In the genomic region with DNA sequence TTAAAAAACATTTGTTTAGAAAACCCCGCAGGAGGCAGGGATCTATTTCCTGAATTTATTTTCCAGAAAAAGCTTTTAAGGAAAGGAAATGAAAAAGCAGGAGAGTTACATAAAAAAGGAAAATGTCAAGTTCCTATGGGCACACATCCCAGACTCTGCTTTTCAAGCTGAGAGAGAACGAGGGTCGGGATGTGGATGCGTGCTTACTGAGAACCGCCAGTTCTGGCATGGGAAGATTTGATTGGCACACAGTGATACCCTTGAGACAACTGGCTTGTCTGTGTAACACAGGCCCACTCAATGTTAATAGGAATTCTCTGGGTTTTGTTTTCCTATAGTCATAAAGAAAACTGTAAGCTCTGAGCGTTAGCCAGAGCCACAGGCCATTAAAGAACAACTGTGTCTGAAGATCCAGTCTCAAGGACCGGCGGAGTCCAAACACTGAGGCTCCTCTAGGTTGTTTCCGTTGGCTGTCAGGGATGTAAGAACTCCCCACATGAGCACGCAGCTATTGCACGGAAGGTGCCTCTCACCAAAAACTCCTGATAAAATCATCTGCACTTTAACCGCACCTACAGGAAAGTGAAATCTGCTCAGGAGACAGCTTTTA, we compare ENCODE assay signal across 11 mouse cellular contexts. TPM values are rescaled to one million over a fixed set of nuclear protein-coding genes. Genes with fewer than 3 reads are reported as not detected.
A peak's percentile ranks its signal among the peaks of the same experiment; 100 is the strongest.
DNase-seq lines count a peak whose midpoint lies in the region; ATAC-seq and TF ChIP-seq lines count a peak whose summit lies in the region.
"Had no signal": no experiment of that assay in that cellular context is flagged by ENCODE, and none has a peak within 500 bp of the region (broad histone marks: within the 10 kb centered on the region; RNA-seq: fewer than 3 reads in every experiment).

No protein-coding gene starts in this region.

- H3K4me2 ChIP-seq in forebrain, embryonic 15.5 days (replicated peaks), result no peak overlapping the region
- no peak overlapping the region for H3K4me2 ChIP-seq in forebrain, embryonic 11.5 days (ENCODE audit: low read depth, low read length, severe bottlenecking)
- no peak overlapping the region for H3K4me2 ChIP-seq in limb, embryonic 13.5 days (replicated peaks)

- H3K9ac ChIP-seq in forebrain, embryonic 15.5 days (replicated peaks), result no peak overlapping the region
- H3K9ac ChIP-seq in forebrain, embryonic 11.5 days (ENCODE audit: low read length), result no peak overlapping the region
- no peak overlapping the region for H3K9ac ChIP-seq in limb, embryonic 13.5 days

- no peak for DNase-seq in forebrain, embryonic 11.5 days (ENCODE audit: low spot score)
- DNase-seq in layer of hippocampus, adult 2 months (ENCODE audit: low spot score in 2 of 2), result peak in 1 of 2 experiments; percentile 52
- no peak for DNase-seq in layer of hippocampus, adult 11-12 months (ENCODE audit: low spot score)
- DNase-seq in CD4-positive helper T cell, adult 2 months (ENCODE audit: low read depth, low spot score), result peak; percentile 9
- no peak for DNase-seq in adrenal gland, postnatal 36 days
- no peak for DNase-seq in embryo, embryonic 11 days
- DNase-seq: B cell, adult 2 months; heart, postnatal 36 days; right cerebral cortex, postnatal 14 days had no signal

- no peaks in the 10 kb centered on the region for H3K9me3 ChIP-seq in forebrain, embryonic 15.5 days
- H3K9me3 ChIP-seq in forebrain, embryonic 11.5 days (ENCODE audit: control insufficient read depth, low read length), result no peaks in the 10 kb centered on the region
- H3K9me3 ChIP-seq in limb, embryonic 13.5 days, result no peaks in the 10 kb centered on the region

- H3K36me3 ChIP-seq in forebrain, embryonic 15.5 days, result no peaks in the 10 kb centered on the region
- no peaks in the 10 kb centered on the region for H3K36me3 ChIP-seq in forebrain, embryonic 11.5 days (ENCODE audit: control insufficient read depth, insufficient read depth, low read length)
- no peaks in the 10 kb centered on the region for H3K36me3 ChIP-seq in limb, embryonic 13.5 days

- ATAC-seq in forebrain, embryonic 15.5 days (replicated peaks), result no peak
- ATAC-seq in forebrain, embryonic 11.5 days (replicated peaks; ENCODE audit: low FRiP score), result no peak
- ATAC-seq in limb, embryonic 13.5 days (ENCODE audit: low FRiP score, low read depth), result peak; percentile 77; the same call in 1 of the 2 replicates

- H3K4me3 ChIP-seq in forebrain, embryonic 15.5 days, result no peak overlapping the region
- no peak overlapping the region for H3K4me3 ChIP-seq in forebrain, embryonic 11.5 days (ENCODE audit: low read depth, low read length)
- H3K4me3 ChIP-seq in layer of hippocampus, adult 2 months, result no peak overlapping the region
- H3K4me3 ChIP-seq in limb, embryonic 13.5 days, result no peak overlapping the region

- no peak for TF ChIP-seq CTCF in layer of hippocampus, adult 2 months (conservative IDR thresholded peaks at IDR 0.05)

- H3K27me3 ChIP-seq in forebrain, embryonic 15.5 days, result no peaks in the 10 kb centered on the region
- no peaks in the 10 kb centered on the region for H3K27me3 ChIP-seq in forebrain, embryonic 11.5 days (ENCODE audit: control insufficient read depth, insufficient read depth, low read length)
- H3K27me3 ChIP-seq in limb, embryonic 13.5 days, result no peaks in the 10 kb centered on the region

- peaks cover 32% of the 10 kb centered on the region for H3K4me1 ChIP-seq in forebrain, embryonic 15.5 days
- H3K4me1 ChIP-seq in forebrain, embryonic 11.5 days (replicated peaks; ENCODE audit: control insufficient read depth, insufficient read depth, low read length), result no peaks in the 10 kb centered on the region
- peaks cover 24% of the 10 kb centered on the region for H3K4me1 ChIP-seq in limb, embryonic 13.5 days

- WGBS in forebrain, embryonic 15.5 days, result 37% methylated on average over 12 of the region's 12 CpGs
- WGBS in forebrain, embryonic 11.5 days, result 86% methylated on average over 12 of the region's 12 CpGs
- WGBS in limb, embryonic 13.5 days, result 43% methylated on average over 12 of the region's 12 CpGs

- H3K27ac ChIP-seq in forebrain, embryonic 15.5 days (replicated peaks), result peak overlapping the region; percentile 79
- no peak overlapping the region for H3K27ac ChIP-seq in forebrain, embryonic 11.5 days (ENCODE audit: low read depth, low read length)
- H3K27ac ChIP-seq in layer of hippocampus, adult 2 months, result peak overlapping the region; percentile 82
- H3K27ac ChIP-seq in limb, embryonic 13.5 days, result peak overlapping the region; percentile 52; the same call in 1 of the 2 replicates

RNA-seq across cellular contexts. Expression of gene Enoph1, which starts 44.3 kb away (rescaled TPM):
- polyA plus RNA-seq in forebrain, embryonic 15.5 days (2015; fragmentation: Nextera tagmentation; extraction: Ambion mirVana), result 57.6 and 58.3 TPM in 2 replicates
- polyA plus RNA-seq in forebrain, embryonic 11.5 days (2014; fragmentation: Nextera tagmentation; extraction: Ambion mirVana), result 50.5 and 53.1 TPM in 2 replicates
- total RNA-seq in layer of hippocampus, adult 2 months (2021), result 10 to 100 TPM; 50.8 to 51.9 TPM
- polyA plus RNA-seq in limb, embryonic 13.5 days (2015; fragmentation: Nextera tagmentation; extraction: Ambion mirVana), result 49.0 and 49.8 TPM in 2 replicates
- 10 to 100 TPM; 33.2 to 36.6 TPM for total RNA-seq in adrenal gland, postnatal 36 days (2021)

RNA-seq across cellular contexts. Expression of gene Hnrnpdl, which starts 44.6 kb away (rescaled TPM):
- polyA plus RNA-seq in forebrain, embryonic 15.5 days (2015; fragmentation: Nextera tagmentation; extraction: Ambion mirVana), result 256 and 258 TPM in 2 replicates
- 296 and 314 TPM in 2 replicates for polyA plus RNA-seq in forebrain, embryonic 11.5 days (2014; fragmentation: Nextera tagmentation; extraction: Ambion mirVana)
- 100 to 1,000 TPM; 203 to 216 TPM for total RNA-seq in layer of hippocampus, adult 2 months (2021)
- 218 and 231 TPM in 2 replicates for polyA plus RNA-seq in limb, embryonic 13.5 days (2015; fragmentation: Nextera tagmentation; extraction: Ambion mirVana)
- 100 to 1,000 TPM; 109 to 118 TPM for total RNA-seq in adrenal gland, postnatal 36 days (2021)
